Mouse (Mus musculus): ENCODE measurements at regions not wholly inside any gene's neighbourhood (a gene's known extent, or its start where the extent isn't known, plus 50 kb on each side); places are given as distances from the start of the nearest gene placed in this dataset.

DNA sequence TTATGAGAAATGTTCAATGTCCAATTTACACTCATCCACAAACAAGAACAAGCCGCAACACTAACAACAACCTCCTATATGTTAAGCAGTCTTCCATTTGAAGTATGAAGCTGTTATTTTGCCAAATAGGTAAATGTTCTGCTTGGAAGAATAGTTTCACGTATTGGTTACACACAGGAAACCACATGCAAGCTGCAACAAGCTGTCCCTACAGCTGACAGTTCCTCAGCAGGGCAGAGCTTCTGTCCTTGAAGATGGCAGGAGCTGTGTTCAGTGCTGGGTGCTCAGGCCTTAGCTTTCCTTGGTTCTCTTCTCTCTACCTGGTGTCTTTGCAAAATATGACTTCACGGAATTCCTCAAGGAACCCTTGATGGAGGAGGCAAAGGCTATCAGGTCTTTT lies 294.1 kb upstream of the Rnaseh2b start:
- no peak for TF ChIP-seq CTCF (conservative IDR thresholded peaks at IDR 0.05; ENCODE audit: low read length)
- no peak for TF ChIP-seq NANOG (IDR thresholded peaks at IDR 0.05; ENCODE audit: borderline replicate concordance, low read length)
